In the genomic region with DNA sequence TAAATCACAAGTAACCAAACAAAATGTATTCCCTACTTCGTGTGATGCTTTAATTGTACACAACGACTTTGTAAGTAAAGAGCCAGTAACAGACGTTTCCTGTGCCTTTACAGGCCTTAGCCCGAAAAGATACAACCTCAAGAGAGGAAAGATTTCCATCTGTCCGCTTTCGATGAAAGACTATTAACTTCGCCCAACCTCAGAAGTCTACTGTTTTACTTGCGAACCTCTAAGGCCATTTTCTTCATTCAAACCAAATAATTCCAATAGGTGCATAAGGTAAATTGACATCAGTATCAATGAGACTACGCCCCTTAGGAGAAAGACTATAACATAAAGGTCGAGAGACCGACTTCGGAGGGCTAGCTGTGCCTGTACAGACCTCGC, we compare ENCODE assay signal across 8 mouse cellular contexts. TPM values are rescaled to one million over a fixed set of nuclear protein-coding genes. Genes with fewer than 3 reads are reported as not detected.
DNase-seq lines count a peak whose midpoint lies in the region; ATAC-seq and TF ChIP-seq lines count a peak whose summit lies in the region.

No protein-coding gene starts in this region.

- H3K27me3 ChIP-seq in heart, embryonic 12.5 days (replicated peaks) = no peaks in the 10 kb centered on the region
- H3K27me3 ChIP-seq in C2C12 (ENCODE audit: control insufficient read depth, insufficient read depth, insufficient read length) = no peaks in the 10 kb centered on the region
- H3K27me3 ChIP-seq in forebrain, embryonic 10.5 days (ENCODE audit: poor library complexity, severe bottlenecking) = no peaks in the 10 kb centered on the region
- no peaks in the 10 kb centered on the region for H3K27me3 ChIP-seq in liver, embryonic 13.5 days

- peak overlapping the region; percentile 92 for H3K4me3 ChIP-seq in heart, embryonic 12.5 days
- H3K4me3 ChIP-seq in C2C12 (ENCODE audit: insufficient read depth, poor library complexity, severe bottlenecking) = peak overlapping the region; percentile 68
- peak overlapping the region; percentile 98 for H3K4me3 ChIP-seq in forebrain, embryonic 10.5 days
- H3K4me3 ChIP-seq in liver, embryonic 13.5 days (replicated peaks) = peak overlapping the region; percentile 96

- H3K27ac ChIP-seq in heart, embryonic 12.5 days (ENCODE audit: poor library complexity, severe bottlenecking) = peak overlapping the region; percentile 92
- peak overlapping the region; percentile 100 for H3K27ac ChIP-seq in forebrain, embryonic 10.5 days
- peak overlapping the region; percentile 96 for H3K27ac ChIP-seq in liver, embryonic 13.5 days

- H3K36me3 ChIP-seq in heart, embryonic 12.5 days = peaks cover 18% of the 10 kb centered on the region
- peaks cover 42% of the 10 kb centered on the region for H3K36me3 ChIP-seq in C2C12 (ENCODE audit: control insufficient read depth, insufficient read depth)
- peaks cover 30% of the 10 kb centered on the region for H3K36me3 ChIP-seq in forebrain, embryonic 10.5 days (replicated peaks)
- H3K36me3 ChIP-seq in liver, embryonic 13.5 days = peaks cover 25% of the 10 kb centered on the region

- H3K79me2 ChIP-seq in C2C12 (ENCODE audit: control insufficient read depth, insufficient read depth) = peaks cover 56% of the 10 kb centered on the region

- WGBS in heart, embryonic 12.5 days = 4% methylated on average over 13 of the region's 13 CpGs
- WGBS in forebrain, embryonic 10.5 days = 7% methylated on average over 13 of the region's 13 CpGs
- WGBS in liver, embryonic 13.5 days (ENCODE audit: insufficient replicate concordance) = 2% methylated on average over 13 of the region's 13 CpGs

- no peak for ATAC-seq in heart, embryonic 12.5 days (ENCODE audit: insufficient number of reproducible peaks, low FRiP score)
- no peak for ATAC-seq in liver, embryonic 13.5 days (ENCODE audit: low read depth)

- H3K9me3 ChIP-seq in heart, embryonic 12.5 days (replicated peaks) = no peaks in the 10 kb centered on the region
- no peaks in the 10 kb centered on the region for H3K9me3 ChIP-seq in forebrain, embryonic 10.5 days
- no peaks in the 10 kb centered on the region for H3K9me3 ChIP-seq in liver, embryonic 13.5 days (replicated peaks)

- intact Hi-C loops in heart, postnatal 36 days (cut with DNase I) = no loop called here

- peak overlapping the region; percentile 73 for H3K4me2 ChIP-seq in heart, embryonic 12.5 days
- peak overlapping the region; percentile 81 for H3K4me2 ChIP-seq in liver, embryonic 13.5 days

- peaks cover 26% of the 10 kb centered on the region for H3K4me1 ChIP-seq in heart, embryonic 12.5 days (replicated peaks)
- peaks cover 47% of the 10 kb centered on the region for H3K4me1 ChIP-seq in forebrain, embryonic 10.5 days
- H3K4me1 ChIP-seq in liver, embryonic 13.5 days (replicated peaks) = peaks cover 51% of the 10 kb centered on the region

- no peak for DNase-seq in heart, postnatal 36 days
- DNase-seq in forebrain, embryonic 10.5 days (ENCODE audit: extremely low spot score, low spot score) = no peak
- no peak for DNase-seq in liver, embryonic 13.5 days
- DNase-seq in layer of hippocampus, adult 18-20 months (ENCODE audit: low spot score in 2 of 2) = no peak
- no peak for DNase-seq in urinary bladder, postnatal 36 days (ENCODE audit: low spot score in 2 of 2)
- no peak for DNase-seq in embryo, embryonic 11 days

- peaks cover 54% of the 10 kb centered on the region for H3K79me3 ChIP-seq in C2C12 (ENCODE audit: low read depth)

- H3K9ac ChIP-seq in heart, embryonic 12.5 days = peak overlapping the region; percentile 93
- H3K9ac ChIP-seq in liver, embryonic 13.5 days = peak overlapping the region; percentile 98

- no peak for TF ChIP-seq CTCF in C2C12 (IDR thresholded peaks at IDR 0.05; ENCODE audit: control insufficient read depth, insufficient read depth, insufficient read length)

- H3ac ChIP-seq in C2C12 (ENCODE audit: control insufficient read depth, insufficient read length, low read depth) = peak overlapping the region; percentile 91

TF ChIP-seq in C2C12, 6 proteins besides CTCF, POLR2A, EP300 and RAD21:
- TF ChIP-seq FOSL1 (IDR thresholded peaks at IDR 0.05; ENCODE audit: insufficient read depth, low read length, poor library complexity, severe bottlenecking) (no peak), MYOG (IDR thresholded peaks at IDR 0.05; ENCODE audit: control insufficient read depth, extremely low read depth, insufficient read length) (no peak), MAX (IDR thresholded peaks at IDR 0.05) (no peak)

RNA-seq across cellular contexts. Expression of a gene that starts 0.7 kb away (rescaled TPM):
- 53.3 and 57.5 TPM in 2 replicates for polyA plus RNA-seq in heart, embryonic 12.5 days (2016; fragmentation: Nextera tagmentation; extraction: Ambion mirVana)
- total RNA-seq in heart, postnatal 36 days (2021) = 1 to 10 TPM; 7.9 to 8.9 TPM
- 58.7 TPM for polyA plus RNA-seq in C2C12 (2012; fragmentation: generic; extraction: Trizol)
- 156 TPM in 2 replicates for polyA plus RNA-seq in forebrain, embryonic 10.5 days (2016; fragmentation: Nextera tagmentation; extraction: Ambion mirVana)
- polyA plus RNA-seq in liver, embryonic 13.5 days (2015; fragmentation: Nextera tagmentation; extraction: Ambion mirVana) = 61.9 and 84.3 TPM in 2 replicates
- total RNA-seq in layer of hippocampus, adult 18-20 months (2021) = 100 to 1,000 TPM; 111 to 128 TPM
